Mouse (Mus musculus): ENCODE data around the gene Zfp978. TPM values are rescaled to one million over a fixed set of nuclear protein-coding genes. Genes with fewer than 3 reads are reported as not detected.
"Not testable (repeated sequence)": the region's sequence is repeated elsewhere in the genome, so short reads cannot be mapped to it uniquely, and the experiment has no call there.

The Zfp978 gene
- polyA plus RNA-seq, 1 experiment from 2014 or later: not detected

- H3K27me3 ChIP-seq; ATAC-seq (ENCODE audit: low FRiP score); H3K4me1 ChIP-seq; H3K27ac ChIP-seq; H3K36me3 ChIP-seq (replicated peaks); H3K9ac ChIP-seq; H3K4me2 ChIP-seq; H3K4me3 ChIP-seq (replicated peaks): not testable (repeated sequence)
- 87% methylated on average over 2 of the region's 2 CpGs for WGBS
- peaks cover 65% of the 10 kb centered on the region for H3K9me3 ChIP-seq
Observed at GRCm38 (mm10) chr4:147345061-147345554, 16.0 kb upstream of the Zfp978 start.

GRCm38 (mm10) chr4:147346361-147347035 is 14.6 kb upstream of the Zfp978 start:
- 71% methylated on average over 4 of the region's 4 CpGs for WGBS
- not testable (repeated sequence) for H3K27ac ChIP-seq; H3K4me2 ChIP-seq; H3K36me3 ChIP-seq (replicated peaks); H3K9ac ChIP-seq; H3K4me3 ChIP-seq (replicated peaks); H3K27me3 ChIP-seq; H3K4me1 ChIP-seq; ATAC-seq (ENCODE audit: low FRiP score)
- H3K9me3 ChIP-seq: peaks cover 71% of the 10 kb centered on the region

GRCm38 (mm10) chr4:147347300-147347699 is 13.8 kb upstream of the Zfp978 start:
- H3K9me3 ChIP-seq: peaks cover 71% of the 10 kb centered on the region
- H3K36me3 ChIP-seq (replicated peaks); H3K4me1 ChIP-seq; H3K4me3 ChIP-seq (replicated peaks); H3K9ac ChIP-seq; H3K27ac ChIP-seq; H3K4me2 ChIP-seq; ATAC-seq (ENCODE audit: low FRiP score); H3K27me3 ChIP-seq: not testable (repeated sequence)
- 76% methylated on average over 4 of the region's 4 CpGs for WGBS

GRCm38 (mm10) chr4:147347880-147348279 is 13.2 kb upstream of the Zfp978 start:
- 74% methylated on average over 2 of the region's 3 CpGs for WGBS
- H3K9me3 ChIP-seq: peaks cover 69% of the 10 kb centered on the region
- ATAC-seq (ENCODE audit: low FRiP score): not testable (repeated sequence)

DNA sequence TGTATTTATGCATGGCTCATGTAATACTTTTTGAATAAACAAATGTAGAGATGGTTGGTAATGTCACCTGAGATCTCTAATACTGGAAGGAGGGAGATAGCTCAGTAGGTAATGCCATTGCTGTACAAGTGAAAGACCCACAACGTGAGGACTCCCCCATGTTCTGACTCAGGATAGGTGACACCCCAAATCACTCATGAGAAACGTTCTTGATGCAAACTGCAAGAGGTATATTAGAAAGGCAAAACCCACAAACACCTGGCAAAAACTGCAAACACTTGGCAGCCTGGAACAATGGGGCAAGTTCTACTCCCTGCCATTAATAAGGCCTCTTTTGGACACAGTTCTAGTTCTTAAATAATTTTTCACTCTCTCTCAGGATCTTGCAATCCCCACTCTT is 12.7 kb upstream of the Zfp978 start:
- H3K9ac ChIP-seq; H3K4me1 ChIP-seq; ATAC-seq (ENCODE audit: low FRiP score); H3K36me3 ChIP-seq (replicated peaks); H3K4me3 ChIP-seq (replicated peaks); H3K27ac ChIP-seq; H3K27me3 ChIP-seq; H3K4me2 ChIP-seq: not testable (repeated sequence)
- H3K9me3 ChIP-seq: peaks cover 66% of the 10 kb centered on the region
- WGBS: 77% methylated on average over 2 of the region's 2 CpGs

More at GRCm38 (mm10) chr4:147347880-147348279, 13.2 kb upstream of the Zfp978 start:
- not testable (repeated sequence) for H3K4me3 ChIP-seq (replicated peaks); H3K4me2 ChIP-seq; H3K27me3 ChIP-seq; H3K27ac ChIP-seq; H3K9ac ChIP-seq; H3K4me1 ChIP-seq; H3K36me3 ChIP-seq (replicated peaks)

DNA sequence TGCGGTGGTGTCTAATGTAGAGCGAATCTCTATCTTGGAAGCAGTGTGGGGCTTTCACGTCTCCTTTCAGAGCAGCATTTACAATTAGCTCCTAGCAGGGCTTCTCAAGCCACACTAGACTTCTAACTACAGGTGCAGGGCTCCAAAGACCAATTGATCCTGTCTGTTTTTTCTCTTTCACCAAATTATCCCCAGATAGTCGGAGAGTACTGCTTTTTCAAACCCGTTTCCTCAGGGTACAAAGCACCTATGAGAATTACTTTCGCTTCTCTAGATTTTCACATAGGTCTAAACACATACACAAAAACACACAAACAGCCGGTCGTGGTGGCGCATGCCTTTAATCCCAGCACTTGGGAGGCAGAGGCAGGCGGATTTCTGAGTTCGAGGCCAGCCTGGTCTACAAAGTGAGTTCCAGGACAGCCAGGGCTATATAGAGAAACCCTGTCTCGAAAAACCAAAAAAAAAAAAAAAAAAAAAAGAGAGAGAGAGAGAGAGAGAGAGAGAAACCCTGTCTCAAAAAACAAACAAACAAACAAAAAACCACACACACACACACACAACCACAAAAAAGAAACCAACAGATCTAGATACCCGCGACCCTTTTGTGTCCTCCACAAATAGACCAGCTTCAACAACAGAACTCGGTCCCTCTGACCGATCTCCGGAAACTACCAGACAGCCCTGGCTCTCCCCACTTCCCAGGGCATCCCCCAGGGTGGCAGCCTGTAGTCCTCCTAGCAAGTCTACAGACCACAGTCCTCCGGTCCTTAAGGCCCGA is 12.0 kb upstream of the Zfp978 start:
- not testable (repeated sequence) for H3K4me2 ChIP-seq; H3K27me3 ChIP-seq; H3K4me1 ChIP-seq; H3K36me3 ChIP-seq (replicated peaks); H3K27ac ChIP-seq; H3K4me3 ChIP-seq (replicated peaks); ATAC-seq (ENCODE audit: low FRiP score); H3K9ac ChIP-seq
- H3K9me3 ChIP-seq: peaks cover 60% of the 10 kb centered on the region
- WGBS: 89% methylated on average over 18 of the region's 19 CpGs

GRCm38 (mm10) chr4:147349687-147350415 is 11.3 kb upstream of the Zfp978 start:
- H3K4me2 ChIP-seq; H3K4me3 ChIP-seq (replicated peaks); H3K27me3 ChIP-seq; H3K4me1 ChIP-seq; H3K36me3 ChIP-seq (replicated peaks); ATAC-seq (ENCODE audit: low FRiP score); H3K9ac ChIP-seq; H3K27ac ChIP-seq: not testable (repeated sequence)
- peaks cover 59% of the 10 kb centered on the region for H3K9me3 ChIP-seq
- WGBS: 87% methylated on average over 9 of the region's 9 CpGs

GRCm38 (mm10) chr4:147350541-147350940 is 10.6 kb upstream of the Zfp978 start:
- not testable (repeated sequence) for H3K27ac ChIP-seq; H3K36me3 ChIP-seq (replicated peaks); H3K27me3 ChIP-seq; H3K4me1 ChIP-seq; H3K4me2 ChIP-seq; H3K4me3 ChIP-seq (replicated peaks); H3K9ac ChIP-seq
- peaks cover 55% of the 10 kb centered on the region for H3K9me3 ChIP-seq
- WGBS: 85% methylated on average over 2 of the region's 2 CpGs
- 0 out of 2 replicates have a peak, but pooled peaks have one; percentile 39 for ATAC-seq (ENCODE audit: low FRiP score)

GRCm38 (mm10) chr4:147351376-147351980 is 9.6 kb upstream of the Zfp978 start:
- not testable (repeated sequence) for ATAC-seq (ENCODE audit: low FRiP score); H3K27me3 ChIP-seq; H3K4me3 ChIP-seq (replicated peaks); H3K4me2 ChIP-seq; H3K4me1 ChIP-seq; H3K27ac ChIP-seq; H3K9ac ChIP-seq; H3K36me3 ChIP-seq (replicated peaks)
- peaks cover 50% of the 10 kb centered on the region for H3K9me3 ChIP-seq
- WGBS: 87% methylated on average over 10 of the region's 13 CpGs

DNA sequence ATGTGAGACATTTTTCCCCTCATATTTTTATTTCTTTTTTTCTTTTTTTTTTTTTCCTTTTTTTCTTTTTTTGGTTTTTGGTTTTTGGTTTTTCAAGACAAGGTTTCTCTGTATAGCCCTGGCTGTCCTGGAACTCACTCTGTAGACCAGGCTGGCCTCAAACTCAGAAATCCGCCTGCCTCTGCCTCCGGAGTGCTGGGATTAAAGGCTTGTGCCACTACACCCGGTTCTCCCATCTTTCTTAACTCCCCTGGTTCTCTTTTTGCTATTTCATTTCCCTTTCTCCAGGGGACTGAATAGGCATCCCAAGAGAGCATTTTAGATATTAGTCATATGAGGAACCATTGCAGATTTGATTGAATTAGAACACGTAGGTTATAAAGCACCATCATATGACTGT is 7.5 kb upstream of the Zfp978 start:
- not testable (repeated sequence) for H3K27me3 ChIP-seq; H3K36me3 ChIP-seq (replicated peaks); H3K4me3 ChIP-seq (replicated peaks); ATAC-seq (ENCODE audit: low FRiP score); H3K9ac ChIP-seq; H3K4me2 ChIP-seq; H3K4me1 ChIP-seq; H3K27ac ChIP-seq
- peaks cover 33% of the 10 kb centered on the region for H3K9me3 ChIP-seq
- WGBS: 86% methylated on average over 4 of the region's 4 CpGs

DNA sequence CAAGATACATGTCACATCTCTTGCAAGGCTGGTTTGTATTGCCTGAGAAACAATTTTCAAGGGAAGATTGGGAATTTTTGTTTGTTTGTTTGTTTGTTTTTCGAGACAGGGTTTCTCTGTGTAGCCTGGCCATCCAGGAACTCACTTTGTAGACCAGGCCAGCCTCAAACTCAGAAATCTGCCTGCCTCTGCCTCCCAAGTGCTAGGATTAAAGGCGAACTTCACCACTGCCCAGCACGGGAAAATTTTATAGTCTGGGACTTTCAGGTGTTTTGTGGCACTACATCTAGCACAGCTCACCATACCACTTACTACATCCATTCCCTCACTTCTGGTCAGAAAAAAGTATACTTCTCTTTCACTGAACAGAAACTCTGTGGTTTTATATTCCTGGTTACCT is 5.1 kb upstream of the Zfp978 start:
- H3K9ac ChIP-seq; H3K9me3 ChIP-seq; H3K4me1 ChIP-seq; H3K36me3 ChIP-seq (replicated peaks); ATAC-seq (ENCODE audit: low FRiP score); H3K27me3 ChIP-seq; H3K4me3 ChIP-seq (replicated peaks); H3K27ac ChIP-seq; H3K4me2 ChIP-seq: not testable (repeated sequence)
- no CpG with 5 or more reads among the region's 3 CpGs for WGBS

DNA sequence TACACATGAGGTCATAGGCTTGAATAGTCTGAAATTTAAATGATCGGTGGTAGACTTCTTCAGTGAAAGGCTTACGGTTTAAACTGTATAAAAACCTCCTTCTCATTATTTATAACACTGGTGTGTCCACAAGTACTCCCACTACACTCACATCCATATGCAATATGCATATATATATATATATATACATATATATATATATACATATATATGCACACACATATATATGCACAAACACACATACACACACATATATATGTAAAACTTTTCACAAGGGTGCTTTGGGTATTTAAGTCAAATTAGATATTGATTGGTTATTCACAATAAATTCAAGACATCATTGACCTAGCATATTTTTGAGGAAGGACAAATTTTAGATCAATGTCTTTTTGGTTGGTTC is 3.9 kb upstream of the Zfp978 start:
- not testable (repeated sequence) for H3K27ac ChIP-seq; H3K4me3 ChIP-seq (replicated peaks); H3K9ac ChIP-seq; H3K36me3 ChIP-seq (replicated peaks); H3K9me3 ChIP-seq; H3K27me3 ChIP-seq; ATAC-seq (ENCODE audit: low FRiP score); H3K4me1 ChIP-seq; H3K4me2 ChIP-seq
- WGBS: no CpG with 5 or more reads among the region's 2 CpGs

Data from forebrain, embryonic 12.5 days (tissue).